Mouse (Mus musculus) neural tube, embryonic 14.5 days (tissue): ENCODE data around the gene Arsb. TPM values are rescaled to one million over a fixed set of nuclear protein-coding genes. Genes with fewer than 3 reads are reported as not detected.

Source experiments
- ATAC-seq: fragments of 200-750 bp; cut with Nextera tagmentation; 2 replicates; pipeline ENCODE4 v1.8.0; 2017; ENCODE audit warnings: low read depth, mild to moderate bottlenecking, moderate TSS enrichment, moderate library complexity
- H3K27ac ChIP-seq: fragments of 300-500 bp; sonication (generic); 2 replicates; pipeline ENCODE4 v1.5.1; 2014; ENCODE audit warnings: low read depth, mild to moderate bottlenecking, control low read depth, low read length, moderate library complexity, mixed read lengths
- H3K27me3 ChIP-seq: fragments of 300-500 bp; sonication (generic); 2 replicates; pipeline ENCODE4 v1.6.1; 2014; ENCODE audit warnings: low read length; ENCODE audit not compliant: control insufficient read depth, insufficient read depth
- H3K36me3 ChIP-seq: fragments of 300-500 bp; sonication (generic); 2 replicates; pipeline ENCODE4 v1.6.1; 2014; ENCODE audit warnings: low read length, mixed read lengths; ENCODE audit not compliant: control insufficient read depth, insufficient read depth
- H3K4me1 ChIP-seq: fragments of 300-500 bp; sonication (generic); 2 replicates; pipeline ENCODE4 v1.6.1; 2014; ENCODE audit warnings: low read length; ENCODE audit not compliant: control insufficient read depth, insufficient read depth
- H3K4me2 ChIP-seq: fragments of 300-500 bp; sonication (generic); 2 replicates; pipeline ENCODE4 v1.6.1; 2014; ENCODE audit warnings: mild to moderate bottlenecking, low read depth, low read length, control low read depth
- H3K4me3 ChIP-seq: fragments of 300-500 bp; sonication (generic); 2 replicates; pipeline ENCODE4 v1.5.1; 2014; ENCODE audit warnings: low read depth, low read length, control low read depth, mixed read lengths
- H3K9ac ChIP-seq: fragments of 300-500 bp; sonication (generic); replicated peaks from 2 replicates; pipeline ENCODE4 v1.6.1; 2014; ENCODE audit warnings: low read depth, mild to moderate bottlenecking, control low read depth, low read length, mixed read lengths
- H3K9me3 ChIP-seq: fragments of 300-500 bp; sonication (generic); 2 replicates; pipeline ENCODE4 v1.6.1; 2016; ENCODE audit warnings: low read length; ENCODE audit not compliant: control insufficient read depth
- WGBS: fragments of 180-500 bp; shearing (Covaris S2); extraction: QIAGEN DNeasy Blood & Tissue Kit; methylation state at CpG from one replicate; pipeline ENCODE4 v1.1.7; 2014; 5-methylcytosine and 5-hydroxymethylcytosine counted together
- polyA plus RNA-seq: library from polyadenylated mRNA; unstranded; fragments of >200 nt; fragmentation: Nextera tagmentation; extraction: Ambion mirVana; gene quantifications from 2 replicates; pipeline ENCODE4 v1.2.1, GENCODE M21; 2014

Arsb gene
- polyA plus RNA-seq, 1 experiment from 2014 or later, result 11.3 TPM

GRCm38 (mm10) chr13:93900934-93901626, 129.7 kb downstream of the Arsb start:
- ATAC-seq, result no peak
- Histone ChIP-seq H3K4me1 (no peaks in the 10 kb centered on the region), H3K4me2 (no peak overlapping the region), H3K27ac (no peak overlapping the region), H3K4me3 (no peak overlapping the region), H3K9ac (no peak overlapping the region), H3K9me3 (no peaks in the 10 kb centered on the region), H3K36me3 (no peaks in the 10 kb centered on the region), H3K27me3 (no peaks in the 10 kb centered on the region)
- WGBS, result 85% methylated on average over 13 of the region's 13 CpGs

GRCm38 (mm10) chr13:93902126-93902525, 130.7 kb downstream of the Arsb start:
- no peak for ATAC-seq
- H3K27me3 ChIP-seq, result no peaks in the 10 kb centered on the region
- 94% methylated on average over 2 of the region's 2 CpGs for WGBS
- H3K36me3 ChIP-seq, result no peaks in the 10 kb centered on the region
- no peaks in the 10 kb centered on the region for H3K4me1 ChIP-seq
- H3K9ac ChIP-seq, result no peak overlapping the region
- H3K27ac ChIP-seq, result no peak overlapping the region
- H3K9me3 ChIP-seq, result no peaks in the 10 kb centered on the region
- H3K4me3 ChIP-seq, result no peak overlapping the region
- H3K4me2 ChIP-seq, result no peak overlapping the region

GRCm38 (mm10) chr13:93906552-93907245, 135.3 kb downstream of the Arsb start:
- Histone ChIP-seq H3K4me1 (no peaks in the 10 kb centered on the region), H3K9ac (no peak overlapping the region), H3K4me2 (no peak overlapping the region), H3K9me3 (no peaks in the 10 kb centered on the region), H3K27me3 (no peaks in the 10 kb centered on the region), H3K36me3 (no peaks in the 10 kb centered on the region), H3K27ac (no peak overlapping the region), H3K4me3 (no peak overlapping the region)
- no peak for ATAC-seq
- WGBS, result 87% methylated on average over 10 of the region's 10 CpGs

- Histone ChIP-seq H3K4me1 (no peaks in the 10 kb centered on the region), H3K36me3 (no peaks in the 10 kb centered on the region), H3K4me2 (no peak overlapping the region), H3K9ac (no peak overlapping the region), H3K27ac (no peak overlapping the region), H3K9me3 (no peaks in the 10 kb centered on the region), H3K4me3 (no peak overlapping the region), H3K27me3 (no peaks in the 10 kb centered on the region)
- ATAC-seq, result no peak
- WGBS, result 97% methylated on average over 3 of the region's 3 CpGs
These were observed 136.5 kb downstream of the Arsb start for GRCm38 (mm10) chr13:93907971-93908370.

- Histone ChIP-seq H3K9ac (no peak overlapping the region), H3K27ac (no peak overlapping the region), H3K4me3 (no peak overlapping the region), H3K36me3 (no peaks in the 10 kb centered on the region), H3K4me1 (no peaks in the 10 kb centered on the region), H3K4me2 (no peak overlapping the region), H3K27me3 (no peaks in the 10 kb centered on the region), H3K9me3 (no peaks in the 10 kb centered on the region)
- no peak for ATAC-seq
- 72% methylated on average over 5 of the region's 5 CpGs for WGBS
These were observed 138.4 kb downstream of the Arsb start for GRCm38 (mm10) chr13:93909847-93910246.

GRCm38 (mm10) chr13:93911037-93911436, 139.6 kb downstream of the Arsb start:
- WGBS, result 72% methylated on average over 7 of the region's 7 CpGs
- no peaks in the 10 kb centered on the region for H3K36me3 ChIP-seq
- H3K27ac ChIP-seq, result no peak overlapping the region

GRCm38 (mm10) chr13:93912326-93912915, 141.0 kb downstream of the Arsb start:
- no peak overlapping the region for H3K4me3 ChIP-seq
- no peak overlapping the region for H3K9ac ChIP-seq
- H3K4me1 ChIP-seq, result no peaks in the 10 kb centered on the region
- no peak overlapping the region for H3K27ac ChIP-seq
- WGBS, result 82% methylated on average over 5 of the region's 5 CpGs
- no peaks in the 10 kb centered on the region for H3K36me3 ChIP-seq
- H3K27me3 ChIP-seq, result no peaks in the 10 kb centered on the region
- ATAC-seq, result no peak
- H3K4me2 ChIP-seq, result no peak overlapping the region
- H3K9me3 ChIP-seq, result no peaks in the 10 kb centered on the region

More at GRCm38 (mm10) chr13:93911037-93911436, 139.6 kb downstream of the Arsb start:
- H3K4me3 ChIP-seq, result no peak overlapping the region
- H3K9ac ChIP-seq, result no peak overlapping the region
- no peaks in the 10 kb centered on the region for H3K27me3 ChIP-seq
- no peak overlapping the region for H3K4me2 ChIP-seq
- H3K4me1 ChIP-seq, result no peaks in the 10 kb centered on the region
- no peaks in the 10 kb centered on the region for H3K9me3 ChIP-seq
- ATAC-seq, result no peak

GRCm38 (mm10) chr13:93914206-93914605, 142.8 kb downstream of the Arsb start:
- Histone ChIP-seq H3K9me3 (no peaks in the 10 kb centered on the region), H3K36me3 (no peaks in the 10 kb centered on the region), H3K27ac (no peak overlapping the region), H3K27me3 (no peaks in the 10 kb centered on the region), H3K4me2 (no peak overlapping the region), H3K4me3 (no peak overlapping the region), H3K4me1 (no peaks in the 10 kb centered on the region), H3K9ac (no peak overlapping the region)
- 89% methylated on average over 3 of the region's 3 CpGs for WGBS
- ATAC-seq, result no peak
